Mouse (Mus musculus): ENCODE results near the gene Chst8. TPM values are rescaled to one million over a fixed set of nuclear protein-coding genes. Genes with fewer than 3 reads are reported as not detected.

The Chst8 gene
- total RNA-seq, 4 experiments from 2014 or later: 7.1 to 29.9 (median 13.8) TPM

GRCm38 (mm10) chr7:34703437-34703836 is 109.1 kb downstream of the Chst8 start:
- DNase-seq: no peak

DNA sequence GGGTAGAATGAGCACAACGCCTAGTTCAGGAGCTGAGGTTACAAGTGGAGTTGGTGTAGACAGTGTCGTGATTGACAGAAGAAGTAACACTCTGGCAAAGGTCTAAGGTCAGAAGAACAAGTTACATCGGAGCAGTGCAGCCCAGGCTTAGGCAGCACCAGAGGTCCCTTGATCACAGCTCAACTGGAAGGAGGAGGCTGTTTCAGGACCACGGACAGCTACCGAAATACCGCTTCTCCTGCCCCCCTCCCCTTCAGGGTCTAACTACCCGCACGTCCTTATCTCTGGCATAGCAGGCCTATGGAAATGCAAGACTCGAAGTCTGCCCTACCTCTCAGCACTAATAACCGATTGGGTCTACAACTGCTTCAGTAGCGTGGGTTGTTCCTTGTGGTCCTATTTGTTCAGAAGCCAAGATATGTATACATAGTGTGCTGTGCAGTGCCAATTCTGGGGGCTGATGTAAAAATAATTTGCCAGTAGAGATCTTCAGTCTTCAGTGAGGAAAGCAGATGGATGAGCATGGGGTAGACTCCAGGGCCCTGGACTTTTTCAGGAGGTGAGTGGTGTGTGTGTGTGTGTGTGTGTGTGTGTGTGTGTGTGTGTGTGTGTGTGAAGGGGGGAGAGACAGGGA is 109.7 kb downstream of the Chst8 start:
- no peak for DNase-seq

DNA sequence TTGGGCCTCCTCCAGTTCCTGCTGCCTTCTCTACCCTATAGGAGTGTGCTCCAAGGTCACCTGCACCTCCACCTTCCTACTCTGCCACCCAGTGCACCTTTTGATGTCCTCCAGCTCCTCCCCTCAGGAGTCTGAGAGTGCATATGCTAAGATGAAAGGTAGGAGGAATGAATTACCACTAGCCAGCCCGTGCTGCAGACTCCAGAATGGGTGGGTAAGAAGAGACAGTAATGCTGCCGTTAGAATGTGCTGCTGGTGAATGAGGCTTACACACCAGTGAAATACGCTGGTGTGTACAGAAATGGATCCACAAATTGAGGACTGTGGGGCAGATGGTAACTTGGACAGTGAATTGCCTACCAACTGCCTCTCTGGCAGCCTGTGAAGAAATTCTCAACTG is 112.6 kb downstream of the Chst8 start:
- no peak for DNase-seq

- DNase-seq: no peak
Measured at GRCm38 (mm10) chr7:34698221-34698620, 114.3 kb downstream of the Chst8 start.

DNA sequence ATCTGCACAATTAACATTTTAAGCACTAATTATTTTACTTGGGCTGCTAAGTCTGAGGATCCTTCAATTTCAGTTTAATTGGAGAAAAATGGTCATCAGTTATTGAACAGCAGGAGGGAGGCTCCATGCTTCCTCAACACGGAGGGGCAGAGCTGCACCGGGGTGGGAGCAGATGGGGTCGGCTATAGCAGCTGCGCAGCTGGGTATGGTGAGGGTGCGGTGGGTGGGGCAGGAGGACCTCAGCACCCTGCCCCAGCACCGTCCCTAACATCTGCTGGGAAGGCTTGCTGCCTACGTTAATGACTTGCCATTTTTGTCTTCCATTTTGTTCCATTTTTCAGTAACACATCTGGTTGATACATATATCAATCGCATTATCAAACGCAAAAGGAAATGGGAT is 116.4 kb downstream of the Chst8 start:
- no peak for DNase-seq

GRCm38 (mm10) chr7:34694898-34695297 is 117.6 kb downstream of the Chst8 start:
- no peak for DNase-seq

GRCm38 (mm10) chr7:34693916-34694315 is 118.6 kb downstream of the Chst8 start:
- DNase-seq: no peak

DNA sequence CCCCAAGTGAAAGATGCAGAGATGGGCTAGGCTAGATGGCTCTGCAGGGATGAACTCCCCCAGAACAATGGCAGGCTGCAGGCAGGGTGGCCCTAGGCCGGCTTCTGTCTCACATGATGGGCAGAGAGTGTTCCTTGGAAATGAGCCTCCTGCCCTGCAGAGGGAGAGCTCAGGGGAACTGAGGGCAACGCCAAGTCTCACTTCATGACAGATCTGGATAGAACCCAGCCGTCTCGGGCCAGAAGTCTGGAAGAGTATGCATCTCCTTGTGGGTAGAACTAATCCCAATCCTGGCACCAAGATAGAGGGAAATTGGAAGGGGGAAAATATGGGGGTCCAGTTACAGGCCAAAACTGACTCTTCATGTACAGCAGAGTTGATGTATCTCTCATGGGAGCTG is 119.4 kb downstream of the Chst8 start:
- no peak for DNase-seq

DNA sequence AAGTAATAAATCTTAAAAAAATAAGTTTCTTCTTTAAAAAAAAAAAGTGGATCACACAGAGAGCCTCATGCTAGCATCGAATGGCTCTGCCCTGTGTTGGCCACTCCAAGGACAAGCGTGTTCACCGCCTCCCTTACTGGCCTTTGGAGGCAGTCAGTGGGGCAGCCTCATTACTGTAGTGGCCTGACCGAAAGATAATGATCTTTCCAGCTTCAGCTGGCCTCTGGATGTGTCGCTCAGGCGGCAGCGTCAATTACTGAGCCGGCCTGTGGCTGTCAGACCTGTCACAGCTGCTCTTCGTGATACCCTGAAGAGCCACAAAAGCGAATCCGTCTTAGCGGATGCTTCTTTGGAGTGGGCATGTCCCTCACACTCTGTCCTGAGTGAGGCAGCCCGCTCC is 122.4 kb downstream of the Chst8 start:
- no peak for DNase-seq

- DNase-seq: no peak
Measured at GRCm38 (mm10) chr7:34689028-34689427, 123.5 kb downstream of the Chst8 start.

GRCm38 (mm10) chr7:34685801-34686200 is 126.7 kb downstream of the Chst8 start:
- no peak for DNase-seq

DNA sequence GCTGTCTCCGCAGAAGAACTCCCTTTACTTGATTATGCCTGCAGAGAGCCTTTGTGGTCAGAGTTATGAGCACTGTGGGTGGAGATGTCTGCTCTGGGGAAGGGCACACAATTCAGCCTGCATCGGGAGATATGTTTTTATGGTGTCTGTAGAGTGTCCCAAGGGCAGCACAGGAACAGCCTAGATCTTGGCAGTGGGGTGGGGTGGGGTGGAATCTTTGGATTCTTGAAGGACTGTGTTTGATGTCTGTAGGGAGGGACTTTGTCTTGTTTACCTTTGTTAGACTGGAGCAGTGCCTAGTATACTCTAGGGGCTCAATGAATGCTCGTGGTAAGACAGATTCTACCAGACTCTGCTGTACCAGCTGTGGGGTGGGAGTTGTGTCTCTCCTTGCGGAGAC is 127.3 kb downstream of the Chst8 start:
- DNase-seq: no peak

GRCm38 (mm10) chr7:34680771-34681421 is 131.6 kb downstream of the Chst8 start:
- no peak for DNase-seq

DNA sequence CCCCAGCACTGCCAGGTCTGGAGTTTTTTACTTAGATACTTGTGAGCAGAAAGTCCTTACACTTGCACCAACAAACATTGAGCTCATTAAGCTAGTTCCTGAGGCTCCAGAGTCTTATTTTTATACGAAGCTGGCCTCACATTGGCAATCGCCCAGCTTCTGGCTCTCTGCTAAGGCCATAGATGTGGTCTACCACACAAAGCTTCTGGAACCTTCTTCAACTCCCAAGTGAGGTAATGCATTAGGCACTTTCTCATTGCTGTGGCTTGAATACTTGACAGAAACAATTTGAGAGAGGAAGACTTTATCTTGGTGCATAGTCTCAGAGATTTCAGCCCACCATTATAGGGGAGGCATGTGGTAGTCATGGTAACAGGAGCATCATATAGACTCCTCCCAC is 132.6 kb downstream of the Chst8 start:
- DNase-seq: no peak

DNA sequence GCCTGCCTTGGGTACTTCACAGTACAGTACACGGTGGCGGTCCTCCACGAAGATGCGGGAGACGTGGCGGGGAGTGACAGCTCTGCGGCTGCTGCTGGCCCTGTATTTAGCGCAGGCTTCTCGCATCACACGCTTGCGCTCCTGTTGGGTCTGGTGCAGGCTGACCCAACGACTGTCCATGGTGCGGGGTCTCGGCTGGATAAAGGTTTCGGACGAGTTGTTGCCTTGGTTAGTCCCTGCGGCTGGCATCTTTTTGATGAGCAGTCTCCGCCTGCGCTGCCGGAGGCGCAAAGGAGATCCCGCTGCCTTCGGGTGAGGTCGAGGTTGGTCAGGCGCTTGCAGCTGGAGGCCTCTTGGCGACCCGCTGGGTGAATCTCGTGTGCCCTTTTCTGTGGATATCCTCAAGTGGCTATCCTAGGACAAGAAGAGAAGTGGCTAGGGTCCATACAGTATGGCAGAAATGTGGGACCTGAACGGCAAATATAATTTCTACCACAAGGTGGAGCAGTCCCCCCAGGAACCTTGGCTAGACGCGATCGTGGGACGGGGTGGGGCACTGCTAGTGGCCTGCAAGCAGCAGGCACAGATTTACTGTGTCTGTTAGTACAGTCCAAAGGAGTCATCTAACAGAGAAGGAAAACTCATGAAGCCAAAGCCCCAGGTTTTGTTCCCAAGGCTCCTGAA is 136.5 kb downstream of the Chst8 start:
- DNase-seq: peak; percentile 55

DNA sequence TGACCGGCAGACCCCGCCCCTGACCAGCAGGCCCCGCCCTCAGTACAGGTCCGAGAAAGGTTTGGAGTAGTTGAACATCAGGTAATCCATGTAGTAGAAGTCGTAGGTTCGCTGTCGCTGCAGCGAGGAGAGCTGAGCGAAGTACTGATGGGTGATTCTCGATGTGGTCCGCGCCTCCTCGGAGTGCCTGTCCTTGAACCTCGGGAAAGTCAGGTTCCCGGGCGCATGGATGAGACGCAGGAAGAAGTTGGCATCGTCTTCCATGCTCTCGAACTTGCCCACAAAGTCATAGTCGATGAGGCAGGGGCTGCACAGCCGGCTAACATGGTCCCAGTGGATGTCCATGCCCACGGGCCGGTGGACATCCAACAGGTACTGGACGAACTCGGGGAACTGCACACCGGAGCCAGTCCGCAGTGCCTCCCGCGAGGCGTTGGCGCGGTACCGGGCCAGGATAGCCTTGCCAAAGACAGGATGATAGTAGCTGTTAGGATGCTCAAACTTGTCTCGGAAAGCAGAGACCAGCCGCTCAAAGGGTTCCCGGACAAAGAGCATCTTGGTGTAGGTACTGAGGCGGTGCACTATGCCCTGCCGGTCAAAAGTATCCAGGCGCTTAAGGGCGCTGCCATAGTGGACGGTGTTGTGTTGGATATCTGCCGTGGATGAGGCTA is 137.3 kb downstream of the Chst8 start:
- no peak for DNase-seq

GRCm38 (mm10) chr7:34672916-34673315 is 139.6 kb downstream of the Chst8 start:
- no peak for DNase-seq

DNA sequence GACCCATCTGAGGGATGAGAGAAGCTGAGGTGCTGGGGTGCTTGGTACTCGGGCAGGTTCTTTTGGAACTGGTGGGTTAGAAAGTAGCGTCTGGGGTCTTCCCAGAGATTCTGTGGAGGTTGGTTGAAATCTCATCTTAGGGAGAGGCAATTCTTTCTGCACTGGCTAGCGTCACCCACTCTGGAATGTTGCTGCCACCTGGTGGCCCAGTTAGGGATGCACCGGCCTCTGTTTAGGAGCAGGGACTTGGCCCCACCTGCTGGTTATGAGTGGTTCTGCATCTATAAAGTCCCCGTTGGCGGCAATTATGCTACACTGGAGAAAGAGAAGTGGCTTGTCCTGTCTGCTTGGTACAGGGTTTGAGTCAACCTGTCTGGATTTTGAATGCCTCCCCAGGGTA is 140.6 kb downstream of the Chst8 start:
- peak; percentile 69 for DNase-seq

- no peak for DNase-seq
Measured at GRCm38 (mm10) chr7:34670778-34671177, 141.7 kb downstream of the Chst8 start.

- no peak for DNase-seq
Measured at GRCm38 (mm10) chr7:34669336-34669735, 143.2 kb downstream of the Chst8 start.

- no peak for DNase-seq
Measured at GRCm38 (mm10) chr7:34667874-34668273, 144.6 kb downstream of the Chst8 start.

DNA sequence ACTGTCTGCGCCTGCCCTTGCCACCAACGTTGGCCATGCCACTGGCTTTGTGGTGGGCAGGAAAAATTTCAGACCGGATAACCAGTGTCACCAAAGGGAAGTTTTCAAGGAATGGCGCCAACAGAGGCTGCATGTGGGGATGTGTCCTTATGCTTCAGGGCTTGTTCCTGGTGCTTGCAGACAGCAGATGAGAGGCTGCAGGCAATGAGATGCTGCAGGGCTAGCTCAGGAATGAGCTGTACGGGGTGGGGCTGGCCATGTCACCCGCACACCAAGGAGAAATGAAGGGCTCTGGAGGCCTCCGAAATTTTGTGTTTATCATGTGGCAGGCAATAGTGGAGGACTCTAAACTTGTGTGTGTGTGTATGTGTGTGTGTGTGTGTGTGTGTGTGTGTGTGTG is 149.4 kb downstream of the Chst8 start:
- DNase-seq: no peak

DNA sequence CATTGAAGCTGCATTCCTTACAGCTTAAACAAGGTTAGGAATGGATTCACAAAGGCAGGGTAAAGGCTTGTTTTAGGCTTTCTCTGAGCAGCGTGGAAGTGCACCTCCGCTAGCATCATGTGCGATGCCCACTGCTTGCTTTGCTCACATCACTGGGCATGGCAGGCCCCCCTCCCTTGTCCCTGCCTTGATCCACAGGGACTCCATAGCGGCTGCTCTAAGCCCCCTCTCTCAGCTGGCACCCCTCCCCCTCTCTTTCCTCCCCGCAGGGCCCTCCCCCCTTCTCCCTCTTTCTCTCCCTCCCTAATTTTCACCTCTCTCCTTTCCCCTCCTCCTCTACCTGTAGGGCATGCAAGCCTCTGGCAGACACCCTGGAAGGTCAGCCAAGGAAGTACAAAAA is 150.3 kb downstream of the Chst8 start:
- DNase-seq: no peak

Data from adrenal gland, adult 8-10 months (tissue).